Mouse (Mus musculus) layer of hippocampus, postnatal 36 days (tissue): ENCODE data around the gene Erg. TPM values are rescaled to one million over a fixed set of nuclear protein-coding genes. Genes with fewer than 3 reads are reported as not detected.

ENCODE experiments used
- DNase-seq, 2 experiments: peaks; one replicate each; pipeline ENCODE4 v3.0.0; 2022
- total RNA-seq, 2 experiments: library from RNA; stranded (reverse); gene quantifications; 2 replicates each; pipeline ENCODE4 v1.2.3; 2021

Gene Erg
- total RNA-seq, 2 experiments from 2014 or later: 3.2 to 3.6 TPM

- no peak for DNase-seq
Observed at GRCm38 (mm10) chr16:95475041-95475440, 111.4 kb downstream of the Erg start.

DNA sequence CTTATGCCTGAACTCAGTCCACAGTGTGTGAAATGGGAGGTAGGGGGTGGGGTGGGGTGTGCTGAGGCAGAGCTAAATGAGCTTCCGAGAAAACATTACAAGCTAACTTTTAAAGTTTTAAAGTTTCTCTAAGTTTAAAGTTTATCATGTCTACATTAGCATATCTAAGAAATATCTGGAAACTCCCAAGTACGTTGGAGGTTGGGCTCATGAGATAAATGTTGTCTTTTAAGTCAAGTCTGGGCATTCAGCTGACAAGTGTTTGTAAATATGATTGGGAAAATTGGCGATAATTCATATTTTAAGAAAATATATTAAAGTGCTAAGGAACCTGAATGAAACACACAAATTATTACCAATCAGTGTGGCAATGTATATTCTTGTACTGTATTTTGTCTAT is 112.4 kb downstream of the Erg start:
- no peak for DNase-seq

DNA sequence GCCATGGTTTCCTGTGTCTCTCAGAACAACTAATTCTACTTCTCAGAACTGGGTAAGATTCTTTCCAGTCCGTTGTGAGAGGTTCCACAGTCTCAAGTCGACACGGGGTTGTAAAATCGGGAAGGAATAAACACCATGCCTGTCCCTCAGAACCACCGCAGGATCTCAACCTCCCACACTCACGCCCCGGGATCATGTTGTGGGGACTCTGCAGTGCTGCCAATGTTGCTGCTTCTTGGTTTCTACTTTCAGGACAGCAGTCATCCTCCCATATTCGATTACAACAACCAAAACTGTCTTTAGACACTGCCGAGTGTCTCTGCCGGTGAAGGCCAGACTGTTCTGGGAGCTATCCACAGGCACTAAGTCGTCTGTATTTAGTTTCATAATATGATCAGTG is 113.6 kb downstream of the Erg start:
- DNase-seq: no peak

GRCm38 (mm10) chr16:95469262-95470139 is 116.9 kb downstream of the Erg start:
- no peak for DNase-seq

DNA sequence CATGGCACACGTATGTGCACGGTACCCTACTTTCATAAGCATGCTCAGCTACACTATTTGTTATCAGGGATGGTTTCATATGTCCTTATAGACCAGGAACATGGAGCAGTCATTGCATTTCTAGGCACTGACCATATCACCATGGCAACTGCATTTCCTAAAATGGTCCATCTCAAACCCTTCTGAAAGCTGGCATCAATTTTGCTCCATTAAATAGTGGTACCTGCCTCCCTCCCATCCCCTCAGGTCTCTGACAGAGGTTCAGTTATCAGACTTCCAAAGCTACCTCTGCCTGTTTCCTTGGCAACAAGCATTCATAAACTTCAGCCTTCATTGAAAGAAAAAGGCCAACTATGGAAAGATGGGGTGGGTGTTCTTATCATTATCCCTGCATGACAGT is 118.5 kb downstream of the Erg start:
- DNase-seq: no peak

- no peak for DNase-seq
Observed at GRCm38 (mm10) chr16:95466548-95466947, 119.8 kb downstream of the Erg start.

- DNase-seq: no peak
Observed at GRCm38 (mm10) chr16:95464609-95465008, 121.8 kb downstream of the Erg start.

DNA sequence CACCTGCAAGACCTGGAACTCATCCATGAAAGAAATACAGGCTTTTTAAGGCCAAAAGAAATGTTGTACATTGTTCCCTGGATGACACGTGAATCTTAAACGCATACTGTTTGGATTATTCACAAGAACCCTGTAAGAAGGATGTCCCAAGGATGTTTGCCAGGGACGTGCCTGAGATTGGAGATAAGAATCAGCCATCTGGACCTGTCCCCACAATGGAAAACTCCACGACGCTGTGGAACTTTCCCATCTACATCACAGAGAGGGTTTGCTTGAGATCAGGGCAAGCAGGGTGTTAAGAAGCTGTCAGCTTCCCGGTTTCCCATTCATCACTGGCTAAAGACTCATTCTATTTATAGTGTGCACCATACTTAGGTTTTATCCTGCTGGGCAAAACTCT is 122.6 kb downstream of the Erg start:
- no peak for DNase-seq

- no peak for DNase-seq
Observed at GRCm38 (mm10) chr16:95461941-95462340, 124.5 kb downstream of the Erg start.

DNA sequence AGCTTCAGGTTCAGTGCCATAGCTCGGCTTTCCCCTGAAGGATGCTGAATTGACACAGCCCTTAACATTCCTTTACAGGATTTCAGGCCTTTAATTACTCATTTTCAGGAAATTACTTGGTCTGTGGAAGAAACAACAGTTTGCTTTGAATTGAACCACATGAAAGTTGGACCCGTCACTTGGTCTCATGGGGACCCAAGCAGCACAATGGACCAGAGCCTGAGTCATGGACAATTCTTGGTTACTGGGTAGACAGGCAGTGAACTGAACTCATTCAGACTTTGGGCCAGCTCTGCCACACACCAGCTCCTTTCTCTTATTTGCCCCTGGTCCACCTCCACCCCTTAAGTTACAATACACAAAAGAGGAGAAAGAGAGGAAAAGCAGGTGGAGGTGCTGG is 126.1 kb downstream of the Erg start:
- no peak for DNase-seq

GRCm38 (mm10) chr16:95459325-95459691 is 127.1 kb downstream of the Erg start:
- no peak for DNase-seq

- DNase-seq: no peak
Observed at GRCm38 (mm10) chr16:95458590-95459324, 127.6 kb downstream of the Erg start.

DNA sequence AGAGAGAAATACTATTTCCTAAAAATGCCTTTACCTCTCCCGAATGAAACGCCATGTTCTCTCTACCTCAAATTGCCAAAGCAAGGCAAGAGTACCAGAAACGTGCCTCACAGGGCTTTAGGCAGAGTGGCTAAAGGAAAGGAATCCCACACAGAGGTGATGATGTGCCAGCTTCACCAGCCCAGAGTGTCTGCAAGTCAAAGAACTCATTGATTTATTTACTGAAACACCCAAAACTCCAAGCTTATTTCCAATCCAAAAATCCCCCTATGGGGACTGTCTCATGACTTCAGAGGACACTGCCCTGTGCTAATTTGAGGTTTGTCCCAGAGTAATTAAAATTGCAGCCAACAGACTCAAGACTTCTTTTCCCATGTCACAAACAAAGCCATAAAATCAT is 129.4 kb downstream of the Erg start:
- no peak for DNase-seq

GRCm38 (mm10) chr16:95455896-95456295 is 130.5 kb downstream of the Erg start:
- no peak for DNase-seq

DNA sequence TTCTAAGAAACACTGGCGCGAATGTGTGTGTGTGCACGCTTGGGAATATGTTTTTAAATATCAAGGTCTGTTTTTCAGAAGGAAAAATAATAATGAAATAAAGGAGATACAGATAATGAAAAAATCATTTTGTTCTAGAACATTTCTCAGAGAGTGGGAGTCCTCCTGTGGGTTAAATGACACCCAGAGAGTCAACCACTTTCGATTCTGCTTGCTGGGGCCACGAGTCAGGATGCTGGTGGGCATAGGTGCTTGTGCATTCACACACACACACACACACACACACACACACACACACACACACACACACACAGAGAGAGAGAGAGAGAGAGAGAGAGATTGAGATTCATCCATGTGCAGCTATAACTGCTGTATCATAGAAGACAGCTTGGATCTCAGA is 130.9 kb downstream of the Erg start:
- no peak for DNase-seq

GRCm38 (mm10) chr16:95452411-95452810 is 134.0 kb downstream of the Erg start:
- DNase-seq: no peak

- DNase-seq: no peak
Observed at GRCm38 (mm10) chr16:95449361-95449725, 137.1 kb downstream of the Erg start.

DNA sequence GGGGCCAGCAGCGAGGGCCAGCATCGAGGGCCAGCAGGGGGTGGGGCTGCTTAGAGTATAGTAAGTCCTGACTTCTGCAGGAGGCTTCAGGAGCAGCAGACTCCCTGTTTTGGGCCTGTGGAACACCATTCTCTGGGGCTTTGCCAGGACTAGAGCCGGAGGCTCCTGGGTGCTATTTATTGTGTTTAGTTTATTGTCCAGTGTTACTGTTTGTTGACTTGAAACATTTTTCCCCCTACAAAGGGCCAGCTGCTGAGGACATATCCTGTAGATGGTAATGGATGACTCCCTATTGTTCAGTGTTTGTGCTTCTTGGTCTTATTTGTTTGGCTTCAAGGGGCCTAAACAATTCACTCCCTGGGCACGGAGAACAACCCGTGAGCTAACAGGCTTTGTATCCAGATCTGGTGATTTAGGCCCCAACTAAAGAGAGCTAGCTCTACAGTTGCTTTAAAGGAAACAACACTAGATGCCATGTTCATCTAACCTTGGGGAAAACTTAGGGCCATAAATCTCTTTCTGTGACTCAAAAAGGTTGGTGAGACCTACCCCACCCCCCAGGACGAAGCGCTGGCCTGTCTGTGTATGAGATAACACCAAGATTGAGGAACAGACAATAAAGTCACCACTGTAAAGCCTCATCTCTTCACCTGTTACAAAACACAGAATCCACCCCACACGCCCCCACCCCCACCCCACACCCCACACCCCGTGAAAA is 137.6 kb downstream of the Erg start:
- no peak for DNase-seq

DNA sequence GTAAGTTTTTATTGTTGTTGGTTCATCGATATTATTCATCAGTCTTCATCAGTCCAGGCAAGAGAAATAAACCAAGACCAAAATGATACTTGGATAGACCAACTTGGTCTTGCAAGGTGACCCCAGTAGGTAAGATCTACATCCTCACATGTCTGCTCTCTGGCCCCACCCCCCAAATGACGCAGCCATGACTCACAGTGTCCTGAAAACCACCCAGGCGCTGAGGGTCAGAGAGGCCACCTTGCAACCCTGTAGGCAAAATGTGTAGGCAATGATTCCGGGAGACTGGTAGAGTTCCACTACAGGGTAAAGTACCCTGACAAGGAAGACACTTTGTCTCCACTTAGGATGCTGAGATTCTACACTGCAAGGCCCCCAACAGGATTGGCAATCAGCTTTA is 138.5 kb downstream of the Erg start:
- DNase-seq: no peak

DNA sequence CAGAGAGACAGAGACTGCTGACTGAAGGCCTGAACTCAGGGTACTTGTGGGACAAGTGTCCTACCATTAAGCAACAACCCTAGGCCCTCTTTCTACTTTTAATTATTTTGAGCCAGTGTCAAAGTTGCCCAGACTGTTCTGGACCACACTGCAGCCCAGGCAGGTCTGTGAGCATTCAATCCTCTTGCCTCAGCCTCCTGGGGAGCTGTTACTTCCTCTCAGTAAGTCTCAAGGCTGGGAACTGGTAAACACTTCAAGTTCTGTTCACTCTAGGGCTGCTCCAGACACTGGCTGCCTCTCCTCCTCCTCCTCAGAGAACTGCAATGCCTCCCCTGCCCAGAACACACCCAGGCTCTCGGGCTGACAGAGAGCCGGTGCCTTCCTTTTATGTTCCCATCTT is 140.0 kb downstream of the Erg start:
- DNase-seq: no peak

DNA sequence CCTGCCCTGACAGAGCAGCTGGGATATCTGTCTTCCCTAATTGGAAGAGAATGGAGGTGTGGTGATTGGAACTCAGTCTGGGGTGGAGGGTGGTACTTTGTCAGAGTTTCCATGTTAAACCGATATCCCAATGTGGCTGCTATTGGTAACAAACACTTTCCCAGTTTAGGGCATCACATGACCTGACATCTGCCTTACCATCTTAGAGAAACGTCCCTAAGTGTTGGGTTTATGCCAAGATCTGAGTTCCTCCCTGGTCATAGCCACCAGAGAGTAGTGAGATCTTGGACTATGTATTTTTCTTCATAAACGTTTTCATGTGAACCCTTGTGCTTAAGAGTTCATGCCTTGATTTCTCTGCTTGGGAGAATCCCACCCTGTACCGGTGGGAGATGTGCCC is 144.4 kb downstream of the Erg start:
- DNase-seq: no peak

DNA sequence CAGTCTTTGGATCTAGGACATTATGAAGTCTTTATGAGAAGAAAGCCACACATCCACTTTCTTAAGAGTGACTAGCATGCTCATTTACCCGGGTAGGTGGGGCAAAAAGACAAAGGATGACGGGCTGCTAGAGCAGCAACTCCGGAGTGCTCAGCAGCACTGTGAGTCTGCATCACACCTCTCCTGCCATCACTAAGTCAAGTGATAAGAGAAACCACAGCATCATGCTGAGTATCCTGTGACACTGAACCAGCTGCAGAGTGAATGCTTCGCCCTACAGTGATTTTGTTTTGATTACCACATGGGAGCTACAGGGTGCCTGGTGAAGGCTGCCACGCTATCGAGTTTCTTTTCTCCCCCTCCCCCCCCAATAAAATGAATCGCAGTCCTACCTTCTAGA is 145.2 kb downstream of the Erg start:
- DNase-seq: no peak

- peak in 1 of 2 experiments; percentile 13 for DNase-seq
Observed at GRCm38 (mm10) chr16:95440334-95440733, 146.1 kb downstream of the Erg start.
